Mouse (Mus musculus): ENCODE data around the gene Cab39l.

GRCm38 (mm10) chr14:59395281-59395680, 45.5 kb upstream of the Cab39l start, which contains the start of gene Phf11c:
- TF ChIP-seq CTCF (IDR thresholded peaks at IDR 0.05) (no peak), POLR2A (IDR thresholded peaks at IDR 0.05; ENCODE audit: insufficient read depth, low read depth, low read length) (no peak)

All from heart, adult 2 months (tissue).